Mouse (Mus musculus): ENCODE results near the gene Snrpg.
"Not testable (repeated sequence)": the region's sequence is repeated elsewhere in the genome, so short reads cannot be mapped to it uniquely, and the experiment has no call there.

Snrpg gene

GRCm38 (mm10) chr6:86366853-86367249 lies 4.3 kb upstream of the Snrpg start:
- no peak for DNase-seq (ENCODE audit: extremely low spot score, low spot score)

DNA sequence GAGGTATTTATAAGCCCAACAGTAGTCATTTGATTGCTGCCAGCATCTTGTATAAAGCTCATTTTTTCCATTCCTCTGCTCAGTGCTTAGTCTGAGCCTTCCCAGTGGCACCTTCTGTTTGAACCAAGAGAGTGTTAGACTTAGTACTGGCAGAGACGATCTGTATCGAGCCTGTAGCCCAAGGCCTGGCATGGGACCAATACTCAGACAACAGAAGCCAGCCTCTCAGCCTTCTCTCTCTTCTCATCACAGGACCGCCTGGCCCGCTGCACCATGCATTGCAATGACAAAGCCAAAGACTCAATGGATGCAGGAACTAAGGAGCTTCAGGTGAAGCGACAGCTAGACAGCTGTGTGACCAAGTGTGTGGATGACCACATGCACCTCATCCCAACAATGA lies 2.6 kb upstream of the Snrpg start:
- no peak for DNase-seq (ENCODE audit: extremely low spot score, low spot score)

GRCm38 (mm10) chr6:86370093-86370713 lies 901 bp upstream of the Snrpg start:
- DNase-seq (ENCODE audit: extremely low spot score, low spot score): no peak

DNA sequence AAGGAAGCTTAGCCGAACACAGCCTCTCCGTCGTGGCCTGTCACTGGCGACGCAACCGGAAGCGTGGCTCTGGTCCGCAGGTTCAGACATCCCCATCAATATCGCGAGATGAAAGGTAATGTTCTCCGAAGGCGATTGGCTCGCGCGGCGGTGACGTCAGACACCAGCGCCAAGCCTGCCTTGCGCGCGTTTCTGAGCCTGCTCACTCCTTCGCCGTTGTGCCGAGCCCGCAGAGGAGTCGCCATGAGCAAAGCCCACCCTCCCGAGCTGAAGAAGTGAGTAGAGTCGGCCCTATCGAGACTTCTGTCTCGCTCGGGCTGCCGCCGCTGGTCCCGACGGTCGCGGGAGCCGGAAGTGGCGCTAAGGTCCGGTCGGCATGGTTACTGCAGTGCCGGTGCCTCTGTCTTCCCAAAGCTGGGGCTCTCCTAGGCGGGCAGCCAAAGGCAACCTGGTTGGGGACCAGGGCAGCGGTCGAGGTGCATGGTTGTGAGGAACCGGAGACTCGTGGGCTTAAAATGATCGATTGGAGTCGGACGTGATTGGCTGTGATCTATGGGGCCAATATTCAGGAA lies 322 bp downstream of the Snrpg start:
- peak; percentile 97 for DNase-seq (ENCODE audit: extremely low spot score, low spot score)

DNA sequence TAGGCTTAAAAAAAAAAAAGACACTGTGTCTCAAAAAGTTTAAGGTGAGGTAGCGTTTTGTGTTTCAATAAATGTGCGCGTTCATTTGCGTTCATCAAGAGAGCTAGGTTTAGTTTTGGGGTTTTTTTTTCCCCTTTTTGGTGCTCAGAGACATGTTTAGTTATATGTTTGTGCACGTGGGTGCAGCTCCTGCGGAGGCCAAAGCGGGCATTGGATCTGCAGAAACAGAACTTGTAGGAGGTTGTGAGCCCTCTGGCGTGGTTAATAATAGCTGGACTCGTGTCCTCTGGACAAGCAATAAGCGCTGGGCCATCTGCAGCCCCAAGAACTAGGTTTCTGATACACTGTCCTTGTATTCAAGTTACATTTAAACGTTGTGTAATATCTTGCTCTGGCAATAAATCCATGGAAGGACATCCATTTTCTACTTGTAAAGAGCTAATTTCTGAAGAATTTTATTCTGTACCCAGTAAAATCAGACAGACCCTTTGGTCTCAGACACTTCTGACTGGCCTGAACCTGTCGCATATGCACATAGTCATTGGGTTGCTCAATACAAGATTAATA lies 929 bp downstream of the Snrpg start:
- no peak for DNase-seq (ENCODE audit: extremely low spot score, low spot score)

DNA sequence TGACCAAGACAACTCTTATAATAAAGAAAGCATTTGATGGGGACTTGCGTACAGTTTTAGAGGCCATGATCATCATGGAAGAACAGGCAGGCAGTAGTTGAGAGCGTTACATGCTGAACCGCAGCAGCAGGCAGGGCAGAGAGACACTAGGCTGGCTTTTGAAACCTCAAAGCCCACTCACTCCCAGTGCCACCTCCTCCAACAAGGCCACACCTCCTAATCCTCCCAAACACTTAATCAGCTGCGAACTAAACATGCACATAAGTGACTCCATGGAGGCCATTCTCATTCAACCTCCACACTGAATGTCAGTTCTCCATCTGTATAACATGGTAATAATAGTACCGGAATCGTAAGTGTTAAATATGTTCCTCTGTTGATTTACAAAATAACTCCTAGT lies 2.5 kb downstream of the Snrpg start:
- no peak for DNase-seq (ENCODE audit: extremely low spot score, low spot score)

DNA sequence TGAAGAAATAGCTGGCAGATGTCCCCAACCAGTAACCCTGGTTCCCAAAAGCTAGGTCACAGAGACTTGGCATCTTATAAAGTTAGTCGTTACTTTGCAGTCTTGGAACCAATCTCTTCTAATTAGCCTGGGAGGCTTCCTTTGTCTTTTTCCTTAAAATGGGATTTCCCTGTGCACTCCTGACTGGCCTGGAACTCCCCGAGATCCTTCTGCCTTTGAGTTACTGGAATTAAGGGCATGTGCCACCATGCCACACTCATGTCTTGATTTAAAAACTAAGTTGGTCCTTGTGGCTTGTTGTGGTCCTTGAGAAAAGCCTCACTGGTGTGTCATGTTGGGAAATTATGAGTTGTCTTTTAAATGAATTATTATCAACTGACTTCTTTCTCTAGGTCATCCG lies 7.2 kb downstream of the Snrpg start:
- no peak for DNase-seq (ENCODE audit: extremely low spot score, low spot score)

DNA sequence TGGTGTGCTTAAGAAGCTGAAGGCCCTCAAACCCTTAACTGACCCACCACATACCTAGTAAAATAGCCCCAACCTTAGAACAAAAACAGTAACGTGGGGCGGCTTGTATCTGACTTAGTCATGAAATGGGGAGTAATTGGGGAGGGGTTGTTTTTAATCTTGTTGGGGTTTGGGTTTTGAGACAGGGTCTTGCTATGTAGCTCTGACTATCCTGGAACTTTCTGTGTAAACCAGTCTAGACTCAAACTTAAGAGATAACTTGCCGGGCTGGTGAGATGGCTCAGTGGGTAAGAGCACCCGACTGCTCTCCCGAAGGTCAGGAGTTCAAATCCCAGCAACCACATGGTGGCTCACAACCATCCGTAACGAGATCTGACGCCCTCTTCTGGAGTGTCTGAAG lies 9.0 kb downstream of the Snrpg start:
- not testable (repeated sequence) for DNase-seq (ENCODE audit: extremely low spot score, low spot score)

DNA sequence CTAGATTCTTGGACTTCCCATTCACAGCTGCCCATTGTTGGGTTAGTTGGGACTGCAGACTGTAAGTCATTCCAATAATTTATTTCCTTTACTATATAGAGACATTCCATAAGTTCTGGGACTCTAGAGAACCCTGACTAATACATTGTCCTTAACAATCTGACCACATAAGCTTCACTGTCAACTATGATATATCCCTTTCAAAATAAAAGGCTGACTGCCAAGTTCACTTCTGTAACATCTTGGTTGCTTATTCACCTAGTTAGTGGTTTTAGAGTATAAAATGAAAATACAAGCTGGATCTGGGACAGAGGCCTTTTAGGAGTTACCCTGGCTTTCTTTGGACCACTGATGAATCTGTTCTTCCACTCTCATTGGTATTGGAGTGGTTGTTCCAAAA lies 11.4 kb downstream of the Snrpg start:
- no peak for DNase-seq (ENCODE audit: extremely low spot score, low spot score)

- no peak for DNase-seq (ENCODE audit: extremely low spot score, low spot score)
Observed at GRCm38 (mm10) chr6:86383370-86383769, 12.3 kb downstream of the Snrpg start.

- no peak for DNase-seq (ENCODE audit: extremely low spot score, low spot score)
Observed at GRCm38 (mm10) chr6:86384692-86385091, 13.6 kb downstream of the Snrpg start.

- no peak for DNase-seq (ENCODE audit: extremely low spot score, low spot score)
Observed at GRCm38 (mm10) chr6:86385362-86386104, 14.4 kb downstream of the Snrpg start.

GRCm38 (mm10) chr6:86387313-86387712 lies 16.2 kb downstream of the Snrpg start:
- no peak for DNase-seq (ENCODE audit: extremely low spot score, low spot score)

- DNase-seq (ENCODE audit: extremely low spot score, low spot score): no peak
Observed at GRCm38 (mm10) chr6:86388461-86388860, 17.4 kb downstream of the Snrpg start.

DNA sequence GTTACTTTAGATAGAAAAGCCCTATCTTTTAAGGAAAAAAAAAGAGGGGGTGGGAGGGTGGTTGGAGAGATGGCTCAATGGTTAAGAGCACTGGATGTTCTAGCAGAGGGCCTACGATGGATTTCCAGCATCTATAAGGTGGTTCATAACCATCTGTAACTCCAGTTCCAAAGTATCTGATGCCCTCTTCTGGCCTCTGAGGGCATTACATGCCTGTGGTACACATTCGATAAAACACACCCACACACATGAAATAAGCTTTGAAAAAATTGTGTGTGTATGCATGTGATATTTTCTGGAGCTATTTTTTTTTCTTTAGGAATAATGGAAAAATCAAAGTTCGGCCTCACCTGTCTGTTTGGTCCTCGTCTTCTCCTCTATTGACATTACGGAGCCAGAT lies 20.2 kb downstream of the Snrpg start:
- no peak for DNase-seq (ENCODE audit: extremely low spot score, low spot score)

DNA sequence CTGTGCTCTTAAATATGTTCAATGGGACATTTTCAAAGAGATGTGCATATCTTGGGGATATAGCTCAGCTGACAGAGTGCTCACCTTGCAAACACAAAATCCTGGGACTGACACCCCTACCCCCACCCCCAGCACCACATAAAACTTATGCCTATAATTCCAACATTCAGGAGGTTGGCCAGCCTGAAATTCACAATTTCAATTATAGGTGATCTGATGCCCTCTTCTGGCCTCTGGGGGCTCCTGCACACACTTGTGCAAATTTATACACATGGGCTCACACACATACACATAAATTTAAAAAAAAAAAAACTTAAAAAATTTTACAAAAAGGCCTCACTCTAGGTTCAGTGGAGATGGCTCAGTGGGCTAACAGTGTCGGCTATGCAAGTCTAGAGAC lies 22.1 kb downstream of the Snrpg start:
- no peak for DNase-seq (ENCODE audit: extremely low spot score, low spot score)

DNA sequence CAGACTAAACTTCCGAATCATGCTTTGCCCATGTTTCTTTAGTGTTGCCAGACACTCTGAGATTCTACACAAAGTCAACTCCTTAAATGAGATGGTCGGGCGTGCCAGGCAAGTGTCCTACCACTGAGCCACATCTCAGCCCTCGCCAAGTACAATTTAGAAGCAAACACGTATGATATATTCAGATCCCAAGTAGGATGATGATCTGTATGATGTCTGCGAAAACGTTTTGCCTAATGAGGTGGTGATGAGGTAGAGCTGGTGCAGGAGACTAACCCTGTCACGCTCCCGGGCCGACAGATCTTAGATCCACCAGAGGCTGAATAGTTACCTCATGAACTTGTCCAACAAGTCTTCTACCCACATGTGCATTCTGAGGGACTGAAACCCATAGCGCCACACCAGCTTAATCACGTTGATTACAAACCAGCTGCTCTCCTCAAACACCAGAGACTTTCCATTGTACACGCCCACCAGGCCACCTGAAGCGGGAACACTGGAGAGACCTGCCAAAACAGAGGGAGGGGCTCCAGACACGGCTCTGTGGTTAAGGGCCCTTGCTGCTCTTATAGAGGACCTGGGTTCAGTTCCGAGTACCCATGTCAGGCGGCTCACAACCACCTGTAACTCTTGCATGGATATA lies 23.1 kb downstream of the Snrpg start:
- no peak for DNase-seq (ENCODE audit: extremely low spot score, low spot score)

- no peak for DNase-seq (ENCODE audit: extremely low spot score, low spot score)
Observed at GRCm38 (mm10) chr6:86395021-86395420, 23.9 kb downstream of the Snrpg start.

DNA sequence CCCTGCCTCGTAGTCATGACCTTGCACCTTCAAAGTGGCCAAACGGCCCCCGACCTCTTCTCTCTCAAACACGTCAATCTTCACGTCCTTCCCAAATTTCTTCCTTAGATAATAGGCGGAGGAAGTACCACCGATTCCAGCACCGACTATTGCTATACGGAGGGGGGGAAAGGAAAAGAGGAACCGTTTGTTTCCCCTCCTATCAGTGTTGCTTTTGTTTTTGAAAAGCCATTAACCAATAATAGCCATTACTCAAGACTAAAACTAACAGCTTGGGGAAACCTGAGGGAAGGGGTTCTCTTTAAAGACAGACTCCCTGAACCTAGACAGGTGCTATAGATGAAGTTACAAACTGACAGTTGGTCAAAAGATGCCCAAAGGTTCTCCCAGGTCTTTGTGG lies 24.9 kb downstream of the Snrpg start:
- no peak for DNase-seq (ENCODE audit: extremely low spot score, low spot score)

DNA sequence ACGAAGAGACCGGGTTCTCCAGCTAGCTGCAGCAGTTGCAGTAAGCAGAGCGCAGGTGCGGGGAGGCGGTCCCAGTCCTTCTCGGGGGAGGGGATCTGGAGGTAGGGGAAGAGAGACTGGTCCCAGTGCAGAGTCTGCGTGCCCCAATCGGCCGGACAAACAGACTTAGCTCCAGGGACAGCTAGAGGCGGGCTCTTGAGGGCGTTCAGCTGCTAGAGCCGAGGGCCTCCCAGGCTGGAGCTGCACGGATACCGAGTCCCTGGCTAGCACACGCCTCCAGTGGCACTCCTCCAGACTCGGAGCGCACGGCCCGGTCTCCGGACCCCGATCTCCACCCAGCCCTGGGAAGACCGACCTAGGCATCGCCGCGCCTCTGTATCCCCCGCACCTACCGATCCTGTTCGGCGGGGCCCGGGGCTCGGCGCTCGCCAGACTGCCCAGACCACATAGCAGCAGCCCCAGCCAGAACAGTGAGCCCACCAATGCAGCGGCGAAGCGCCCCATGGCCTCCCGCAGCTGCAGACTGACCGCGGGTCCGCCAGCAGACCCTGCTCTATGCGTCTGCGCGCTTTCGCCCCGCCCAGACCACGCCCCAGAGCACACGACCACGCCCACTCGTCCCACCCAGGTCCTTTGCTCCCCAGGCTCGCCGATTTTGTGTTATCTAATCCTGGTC lies 25.6 kb downstream of the Snrpg start, which contains the start of gene Pcyox1:
Gene Pcyox1 (minus strand): TSS at position 574 of the 676 bp plus-strand sequence.
- DNase-seq (ENCODE audit: extremely low spot score, low spot score): peak; percentile 88

DNA sequence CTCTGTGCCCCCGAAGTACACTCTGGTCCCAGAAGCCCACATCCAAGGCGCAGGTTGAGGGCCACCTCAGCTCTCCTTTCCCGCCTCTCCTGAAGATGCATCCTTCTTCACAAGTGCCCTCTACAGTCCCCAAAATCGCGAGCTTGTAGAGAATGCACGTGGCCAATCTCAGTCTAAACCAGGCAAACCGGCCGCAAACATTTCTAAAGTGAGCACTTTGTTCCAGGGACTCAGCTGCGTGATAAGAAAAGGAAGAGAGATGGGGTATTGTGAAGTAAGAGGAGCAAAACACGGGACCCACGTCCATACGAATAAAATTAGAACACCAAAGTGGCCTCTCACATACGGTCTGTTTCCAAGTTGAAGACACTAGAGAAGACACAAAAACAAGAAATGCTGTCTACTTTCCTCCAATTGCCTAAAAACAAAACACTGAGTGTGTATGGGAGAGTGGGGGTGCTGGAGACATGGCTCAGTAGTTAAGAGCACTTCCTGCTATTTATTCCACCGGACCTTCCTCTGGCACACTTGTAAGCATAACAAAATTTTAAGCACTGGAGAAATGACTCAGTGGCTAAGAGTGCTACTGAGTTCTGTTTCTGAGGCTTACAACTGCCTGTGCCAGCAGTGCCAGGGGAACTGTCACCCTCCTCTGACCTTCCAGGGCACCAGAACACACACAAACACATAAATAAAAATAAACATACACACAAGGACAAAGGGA lies 26.3 kb downstream of the Snrpg start:
- DNase-seq (ENCODE audit: extremely low spot score, low spot score): no peak
